Mouse (Mus musculus): ENCODE data around the gene Wnt7b. TPM values are rescaled to one million over a fixed set of nuclear protein-coding genes. Genes with fewer than 3 reads are reported as not detected.

Wnt7b gene
- polyA plus RNA-seq, 1 experiment, result 21.7 TPM

GRCm38 (mm10) chr15:85576110-85576509 is 6.2 kb downstream of the Wnt7b start:
- TF ChIP-seq CTCF (IDR thresholded peaks at IDR 0.05; ENCODE audit: extremely low read depth, insufficient read depth, low read length), result no peak
- TF ChIP-seq POLR2A (IDR thresholded peaks at IDR 0.05; ENCODE audit: extremely low read depth, insufficient read depth, low read length), result no peak
- H3K4me1 ChIP-seq (ENCODE audit: control insufficient read depth, insufficient read depth, low read length), result peaks cover 3% of the 10 kb centered on the region; the same call in 1 of the 2 replicates
- peak overlapping the region; percentile 41; the same call in 1 of the 2 replicates for H3K4me3 ChIP-seq (ENCODE audit: insufficient read depth, low read length)
- H3K27ac ChIP-seq (ENCODE audit: insufficient read depth, low read length), result peak overlapping the region; percentile 60

- Histone ChIP-seq H3K4me1 (ENCODE audit: control insufficient read depth, insufficient read depth, low read length) (peaks cover 3% of the 10 kb centered on the region; the same call in 1 of the 2 replicates), H3K27ac (ENCODE audit: insufficient read depth, low read length) (no peak overlapping the region), H3K4me3 (ENCODE audit: insufficient read depth, low read length) (no peak overlapping the region)
- TF ChIP-seq POLR2A (IDR thresholded peaks at IDR 0.05; ENCODE audit: extremely low read depth, insufficient read depth, low read length) (no peak), CTCF (IDR thresholded peaks at IDR 0.05; ENCODE audit: extremely low read depth, insufficient read depth, low read length) (no peak)
Observed at GRCm38 (mm10) chr15:85574558-85574957, 7.7 kb downstream of the Wnt7b start.

GRCm38 (mm10) chr15:85574086-85574485 is 8.2 kb downstream of the Wnt7b start:
- TF ChIP-seq POLR2A (IDR thresholded peaks at IDR 0.05; ENCODE audit: extremely low read depth, insufficient read depth, low read length) (no peak), CTCF (IDR thresholded peaks at IDR 0.05; ENCODE audit: extremely low read depth, insufficient read depth, low read length) (no peak)
- no peak overlapping the region for H3K4me3 ChIP-seq (ENCODE audit: insufficient read depth, low read length)
- no peak overlapping the region for H3K27ac ChIP-seq (ENCODE audit: insufficient read depth, low read length)
- H3K4me1 ChIP-seq (ENCODE audit: control insufficient read depth, insufficient read depth, low read length), result peaks cover 5% of the 10 kb centered on the region; the same call in 1 of the 2 replicates

- TF ChIP-seq POLR2A (IDR thresholded peaks at IDR 0.05; ENCODE audit: extremely low read depth, insufficient read depth, low read length) (no peak), CTCF (IDR thresholded peaks at IDR 0.05; ENCODE audit: extremely low read depth, insufficient read depth, low read length) (no peak)
- Histone ChIP-seq H3K4me3 (ENCODE audit: insufficient read depth, low read length) (no peak overlapping the region), H3K4me1 (ENCODE audit: control insufficient read depth, insufficient read depth, low read length) (peaks cover 5% of the 10 kb centered on the region; the same call in 1 of the 2 replicates), H3K27ac (ENCODE audit: insufficient read depth, low read length) (peak overlapping the region; percentile 48; the same call in 1 of the 2 replicates)
Observed at GRCm38 (mm10) chr15:85572619-85573254, 9.5 kb downstream of the Wnt7b start.

- peaks cover 2% of the 10 kb centered on the region; the same call in 1 of the 2 replicates for H3K4me1 ChIP-seq (ENCODE audit: control insufficient read depth, insufficient read depth, low read length)
- no peak overlapping the region for H3K27ac ChIP-seq (ENCODE audit: insufficient read depth, low read length)
- no peak overlapping the region for H3K4me3 ChIP-seq (ENCODE audit: insufficient read depth, low read length)
- TF ChIP-seq POLR2A (IDR thresholded peaks at IDR 0.05; ENCODE audit: extremely low read depth, insufficient read depth, low read length), result no peak
- no peak for TF ChIP-seq CTCF (IDR thresholded peaks at IDR 0.05; ENCODE audit: extremely low read depth, insufficient read depth, low read length)
Observed at GRCm38 (mm10) chr15:85569995-85570734, 12.1 kb downstream of the Wnt7b start.

- no peak overlapping the region for H3K27ac ChIP-seq (ENCODE audit: insufficient read depth, low read length)
- H3K4me1 ChIP-seq (ENCODE audit: control insufficient read depth, insufficient read depth, low read length), result peaks cover 2% of the 10 kb centered on the region; the same call in 1 of the 2 replicates
Observed at GRCm38 (mm10) chr15:85569167-85569797, 13.0 kb downstream of the Wnt7b start.

GRCm38 (mm10) chr15:85568402-85568801 is 13.9 kb downstream of the Wnt7b start:
- no peak overlapping the region for H3K27ac ChIP-seq (ENCODE audit: insufficient read depth, low read length)
- H3K4me3 ChIP-seq (ENCODE audit: insufficient read depth, low read length), result no peak overlapping the region
- H3K4me1 ChIP-seq (ENCODE audit: control insufficient read depth, insufficient read depth, low read length), result peaks cover 2% of the 10 kb centered on the region; the same call in 1 of the 2 replicates
- TF ChIP-seq POLR2A (IDR thresholded peaks at IDR 0.05; ENCODE audit: extremely low read depth, insufficient read depth, low read length) (no peak), CTCF (IDR thresholded peaks at IDR 0.05; ENCODE audit: extremely low read depth, insufficient read depth, low read length) (no peak)

More at GRCm38 (mm10) chr15:85569167-85569797, 13.0 kb downstream of the Wnt7b start:
- TF ChIP-seq POLR2A (IDR thresholded peaks at IDR 0.05; ENCODE audit: extremely low read depth, insufficient read depth, low read length) (no peak), CTCF (IDR thresholded peaks at IDR 0.05; ENCODE audit: extremely low read depth, insufficient read depth, low read length) (no peak)
- H3K4me3 ChIP-seq (ENCODE audit: insufficient read depth, low read length), result no peak overlapping the region

GRCm38 (mm10) chr15:85564966-85565365 is 17.3 kb downstream of the Wnt7b start:
- Histone ChIP-seq H3K4me1 (ENCODE audit: control insufficient read depth, insufficient read depth, low read length) (peaks cover 2% of the 10 kb centered on the region; the same call in 1 of the 2 replicates), H3K27ac (ENCODE audit: insufficient read depth, low read length) (no peak overlapping the region), H3K4me3 (ENCODE audit: insufficient read depth, low read length) (no peak overlapping the region)
- TF ChIP-seq CTCF (IDR thresholded peaks at IDR 0.05; ENCODE audit: extremely low read depth, insufficient read depth, low read length) (no peak), POLR2A (IDR thresholded peaks at IDR 0.05; ENCODE audit: extremely low read depth, insufficient read depth, low read length) (no peak)

GRCm38 (mm10) chr15:85564034-85564769 is 18.1 kb downstream of the Wnt7b start:
- TF ChIP-seq POLR2A (IDR thresholded peaks at IDR 0.05; ENCODE audit: extremely low read depth, insufficient read depth, low read length), result no peak
- Histone ChIP-seq H3K4me3 (ENCODE audit: insufficient read depth, low read length) (no peak overlapping the region), H3K27ac (ENCODE audit: insufficient read depth, low read length) (no peak overlapping the region)

More at GRCm38 (mm10) chr15:85564034-85564769, 18.1 kb downstream of the Wnt7b start:
- H3K4me1 ChIP-seq (ENCODE audit: control insufficient read depth, insufficient read depth, low read length), result no peaks in the 10 kb centered on the region; the same call in 1 of the 2 replicates
